Comparison of ENCODE assay signal across 8 mouse cellular contexts in genomic region chr6:70314667-70315066, GRCm38 (mm10).
DNase-seq lines count a peak whose midpoint lies in the region; ATAC-seq and TF ChIP-seq lines count a peak whose summit lies in the region.
"Not testable (repeated sequence)": the region's sequence is repeated elsewhere in the genome, so short reads cannot be mapped to it uniquely, and the experiment has no call there.

No protein-coding gene starts in this region.

- not testable (repeated sequence) for TF ChIP-seq POLR2A in MEL (IDR thresholded peaks at IDR 0.05; ENCODE audit: control insufficient read depth in 1 of 2, insufficient read depth in 1 of 2, low read depth in 1 of 2, low read length in 2 of 2, poor library complexity in 1 of 2); liver, adult 2 months (IDR thresholded peaks at IDR 0.05; ENCODE audit: extremely low read depth, insufficient read depth, low read length)

- not testable (repeated sequence) for H3K4me3 ChIP-seq in MEL (ENCODE audit: control insufficient read depth in 1 of 2, insufficient read depth in 1 of 2, low read depth in 2 of 2, low read length in 2 of 2); liver, adult 2 months (ENCODE audit: insufficient read depth, low read depth, low read length)

- ATAC-seq in frontal cortex, adult (ENCODE audit: low TSS enrichment) = peak; percentile 100

- TF ChIP-seq EP300 in MEL (IDR thresholded peaks at IDR 0.05; ENCODE audit: low read depth in 1 of 2, low read length in 2 of 2) = not testable (repeated sequence)

- H3K9me3 ChIP-seq in MEL (replicated peaks; ENCODE audit: insufficient read depth, low read length) = not testable (repeated sequence)

- H3K27ac ChIP-seq in MEL (ENCODE audit: control insufficient read depth, low read depth, low read length); liver, adult 2 months (replicated peaks; ENCODE audit: insufficient read depth, low read depth, low read length): not testable (repeated sequence)

- not testable (repeated sequence) for TF ChIP-seq CTCF in MEL (IDR thresholded peaks at IDR 0.05 in 2 of 3, conservative IDR thresholded peaks at IDR 0.05 in 1 of 3; ENCODE audit: control insufficient read depth in 1 of 3, insufficient read depth in 1 of 3, low read depth in 2 of 3, low read length in 3 of 3, poor library complexity in 1 of 3, severe bottlenecking in 1 of 3); liver, adult 2 months (IDR thresholded peaks at IDR 0.05; ENCODE audit: low read depth, low read length)

- WGBS in liver, adult 2 months = 78% methylated on average over 2 of the region's 2 CpGs

- not testable (repeated sequence) for TF ChIP-seq RAD21 in MEL (IDR thresholded peaks at IDR 0.05; ENCODE audit: low read depth, low read length)

- not testable (repeated sequence) for H3K79me2 ChIP-seq in MEL (ENCODE audit: control insufficient read depth, insufficient read depth, low read length, poor library complexity); liver, adult 2 months (ENCODE audit: control insufficient read depth, insufficient read depth, low read length)

- peak; percentile 14 for DNase-seq in MEL (ENCODE audit: low read depth, low spot score)
- DNase-seq in heart, postnatal 10 days = peak; percentile 3 to 6
- DNase-seq in layer of hippocampus, adult 9-11 months = peak; percentile 37
- DNase-seq in left cerebral cortex, adult 8-10 months (ENCODE audit: low spot score in 2 of 2) = peak; percentile 10 to 46
- peak; percentile 5 for DNase-seq in liver, adult 2 months (ENCODE audit: extremely low read depth, low read depth, low spot score)
- peak; percentile 22 for DNase-seq in right cerebral cortex, postnatal 25 days
- DNase-seq in telencephalon, adult 2 months (ENCODE audit: low read depth, low spot score) = peak; percentile 65

- not testable (repeated sequence) for H3K27me3 ChIP-seq in MEL (ENCODE audit: control insufficient read depth in 1 of 2, insufficient read depth in 2 of 2, low read length in 2 of 2); liver, adult 2 months (ENCODE audit: control insufficient read depth, insufficient read depth, low read length)

- H3K36me3 ChIP-seq in MEL (ENCODE audit: control insufficient read depth in 1 of 2, insufficient read depth in 2 of 2, low read length in 2 of 2); liver, adult 2 months (ENCODE audit: control insufficient read depth, insufficient read depth, low read length): not testable (repeated sequence)

- intact Hi-C loops in heart, postnatal 10 days (cut with DNase I) = not testable (repeated sequence)

- not testable (repeated sequence) for H3K4me1 ChIP-seq in MEL (ENCODE audit: control insufficient read depth in 1 of 2, insufficient read depth in 2 of 2, low read length in 2 of 2); liver, adult 2 months (ENCODE audit: control insufficient read depth, insufficient read depth, low read length)

- H3K9ac ChIP-seq in MEL (ENCODE audit: control insufficient read depth, low read depth, low read length, poor library complexity, severe bottlenecking); liver, adult 2 months (ENCODE audit: low read depth, low read length): not testable (repeated sequence)

Comparison
In these comparisons a context has a peak if more than half of its experiments do, and no peak if none do; other contexts are left out.
1. DNase-seq: peak in every context shown above with its lines; median percentile 65 in telencephalon, adult 2 months; 37 in layer of hippocampus, adult 9-11 months; 28 in left cerebral cortex, adult 8-10 months; 22 in right cerebral cortex, postnatal 25 days; 14 in MEL; 5 in liver, adult 2 months; 4 in heart, postnatal 10 days.